Mouse (Mus musculus) kidney, adult 11 months (tissue): ENCODE results near the gene Trim31.

ENCODE experiments used
- DNase-seq: peaks from one replicate; pipeline ENCODE4 v3.0.0; 2022

The Trim31 gene

GRCm38 (mm10) chr17:36947051-36947819 lies 49.3 kb downstream of the Trim31 start:
- peak; percentile 22 for DNase-seq

- DNase-seq = no peak
These were observed 50.4 kb downstream of the Trim31 start for GRCm38 (mm10) chr17:36948286-36948685.

GRCm38 (mm10) chr17:36949265-36949664 lies 51.3 kb downstream of the Trim31 start:
- no peak for DNase-seq

DNA sequence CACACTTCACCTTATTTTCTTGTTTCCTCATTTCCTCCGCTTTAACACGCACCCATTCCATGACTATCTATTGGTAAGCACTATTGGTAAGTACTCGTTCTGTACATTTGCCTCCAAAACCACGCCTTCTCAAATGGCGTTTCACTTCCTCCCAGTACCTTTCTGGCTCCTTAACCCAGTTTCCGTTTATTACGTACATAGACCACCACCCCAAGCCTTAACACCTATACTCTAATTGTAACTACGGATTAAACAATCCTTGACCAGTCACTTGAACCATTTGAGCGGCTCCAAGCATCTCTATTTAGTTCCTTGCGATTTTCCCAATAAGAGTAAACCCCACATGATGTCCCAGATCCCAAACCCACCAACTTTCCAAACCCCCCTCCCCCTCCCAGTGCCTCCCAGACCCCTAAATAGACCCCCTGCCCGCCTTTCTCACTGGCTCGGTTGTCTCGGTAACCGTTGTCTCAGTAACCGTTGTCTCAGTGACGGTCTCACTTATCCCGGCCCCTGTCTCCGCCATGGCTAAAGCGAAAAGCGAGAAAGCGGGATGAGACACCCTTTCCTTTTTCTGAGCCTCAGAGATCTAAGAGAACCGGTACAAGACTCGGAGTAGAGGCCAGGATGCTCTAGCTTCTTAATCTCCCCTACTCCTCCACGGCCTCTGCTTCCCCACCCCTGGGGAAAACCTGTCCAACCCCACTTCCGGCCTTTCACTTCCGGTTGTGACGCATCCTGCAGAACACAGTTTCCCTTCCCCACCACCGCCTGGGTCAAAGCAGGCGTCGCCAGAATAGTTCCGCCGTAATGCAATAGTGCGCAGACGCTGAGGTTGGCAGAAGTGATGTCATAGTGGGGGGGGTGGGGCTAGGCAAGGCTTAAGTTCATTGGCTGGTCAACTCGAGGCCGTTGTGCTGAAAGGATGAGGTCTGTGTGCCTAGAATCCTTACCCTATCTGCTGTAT lies 53.3 kb downstream of the Trim31 start, which contains the start of gene Ppp1r11:
Gene Ppp1r11 (minus strand): TSS at position 761 of the 967 bp plus-strand sequence.
- peak; percentile 96 for DNase-seq

- DNase-seq = no peak
These were observed 54.7 kb downstream of the Trim31 start for GRCm38 (mm10) chr17:36952631-36953030.

DNA sequence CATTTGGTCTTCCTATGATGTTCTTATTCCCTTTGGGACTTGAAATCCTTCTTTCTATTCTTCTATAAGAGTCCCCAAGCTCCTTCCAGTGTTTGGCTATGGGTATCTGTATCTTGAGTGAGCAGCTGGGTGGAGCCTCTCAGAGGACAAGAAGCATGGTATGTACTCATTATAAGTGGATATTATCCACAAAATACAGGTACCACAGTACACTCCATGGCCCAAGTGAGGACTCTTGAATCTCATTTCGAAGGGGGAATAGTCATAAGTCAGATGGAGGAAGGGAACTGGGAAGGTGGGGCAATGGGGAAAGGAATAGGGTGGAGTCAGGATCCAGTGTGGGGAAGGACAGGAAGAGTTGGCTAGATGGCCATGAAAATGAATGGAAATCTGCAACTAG lies 55.1 kb downstream of the Trim31 start:
- no peak for DNase-seq

- peak; percentile 95 for DNase-seq
These were observed 60.3 kb downstream of the Trim31 start, which contains the start of the genes Znrd1 and Znrd1as for GRCm38 (mm10) chr17:36957999-36958743. Znrd1 (minus strand) TSS chr17:36958559. Znrd1as (plus strand) TSS chr17:36958592.

DNA sequence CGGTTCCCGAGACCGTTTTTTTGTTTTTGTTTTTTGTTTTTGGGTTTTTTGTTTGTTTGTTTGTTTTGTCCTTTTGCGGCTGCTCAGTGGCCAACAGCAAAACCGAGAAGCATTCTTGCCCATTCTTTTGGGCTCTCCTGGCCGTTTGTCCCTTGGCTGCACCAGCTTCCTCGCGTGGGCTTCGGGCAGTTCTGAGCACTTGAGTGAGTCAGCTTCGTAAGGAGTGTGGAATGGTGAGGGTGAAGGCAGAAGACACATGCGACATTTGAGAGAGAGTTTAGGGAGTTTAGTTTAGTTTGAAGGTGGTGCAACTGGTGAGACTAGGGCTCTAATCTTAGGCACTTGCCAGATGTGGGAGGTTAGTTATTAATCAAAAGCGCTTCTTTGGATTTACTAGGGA lies 61.0 kb downstream of the Trim31 start:
- DNase-seq = no peak
